Mouse (Mus musculus) olfactory bulb, adult 2 months (tissue): ENCODE measurements around the gene Otop3.
A peak's percentile ranks its signal among the peaks of the same experiment; 100 is the strongest.

Experiments used
- CTCF ChIP-seq: fragments of 200-500 bp; IDR thresholded peaks from 2 replicates; pipeline ENCODE4 v1.5.1; 2012; ENCODE audit warnings: low read depth, mild to moderate bottlenecking, low read length, moderate library complexity; ENCODE audit not compliant: insufficient read depth
- POLR2A ChIP-seq: fragments of 200-500 bp; IDR thresholded peaks from 2 replicates; pipeline ENCODE4 v1.6.1; 2012; ENCODE audit warnings: mild to moderate bottlenecking, low read depth, low read length, moderate library complexity; ENCODE audit not compliant: insufficient read depth

GRCm38 (mm10) chr11:115367395-115367944 is 32.9 kb downstream of the Otop3 start, which contains the start of gene Hid1:
- TF ChIP-seq POLR2A, result peak; percentile 96
- TF ChIP-seq CTCF, result no peak
